Mouse (Mus musculus) olfactory bulb, adult 2 months (tissue): Measurements from ENCODE around the gene Cntn2.

Experiments
- CTCF ChIP-seq: fragments of 200-500 bp; IDR thresholded peaks from 2 replicates; pipeline ENCODE4 v1.5.1; 2012; ENCODE audit warnings: low read depth, mild to moderate bottlenecking, low read length, moderate library complexity; ENCODE audit not compliant: insufficient read depth
- POLR2A ChIP-seq: fragments of 200-500 bp; IDR thresholded peaks from 2 replicates; pipeline ENCODE4 v1.6.1; 2012; ENCODE audit warnings: mild to moderate bottlenecking, low read depth, low read length, moderate library complexity; ENCODE audit not compliant: insufficient read depth

GRCm38 (mm10) chr1:132506058-132506457 is 37.0 kb downstream of the Cntn2 start, which contains the start of gene Tmem81:
- TF ChIP-seq CTCF (no peak), POLR2A (no peak)
